Mouse (Mus musculus): Measurements from ENCODE around the gene Trabd.

Trabd gene

GRCm38 (mm10) chr15:89125351-89125750 is 50.4 kb downstream of the Trabd start:
- DNase-seq (ENCODE audit: extremely low read depth, insufficient read length, low spot score) = no peak

- no peak for DNase-seq (ENCODE audit: extremely low read depth, insufficient read length, low spot score)
Measured at GRCm38 (mm10) chr15:89126622-89127021, 51.7 kb downstream of the Trabd start.

- no peak for DNase-seq (ENCODE audit: extremely low read depth, insufficient read length, low spot score)
Measured at GRCm38 (mm10) chr15:89127364-89127940, 52.5 kb downstream of the Trabd start.

GRCm38 (mm10) chr15:89128382-89129350 is 53.7 kb downstream of the Trabd start, which contains the start of gene Hdac10:
Gene Hdac10 (minus strand): TSS chr15:89128700.
- peak; percentile 87 for DNase-seq (ENCODE audit: extremely low read depth, insufficient read length, low spot score)

- DNase-seq (ENCODE audit: extremely low read depth, insufficient read length, low spot score) = no peak
Measured at GRCm38 (mm10) chr15:89130245-89130644, 55.3 kb downstream of the Trabd start.

GRCm38 (mm10) chr15:89131316-89131715 is 56.4 kb downstream of the Trabd start:
- no peak for DNase-seq (ENCODE audit: extremely low read depth, insufficient read length, low spot score)
